Mouse (Mus musculus): ENCODE measurements around the gene Crlf2. TPM values are rescaled to one million over a fixed set of nuclear protein-coding genes. Genes with fewer than 3 reads are reported as not detected.

The Crlf2 gene
- polyA plus RNA-seq, 1 experiment from 2014 or later, result 9.3 TPM

- Histone ChIP-seq H3K4me2 (ENCODE audit: low read length) (no peak overlapping the region), H3K4me1 (ENCODE audit: control insufficient read depth, insufficient read depth, low read length) (no peaks in the 10 kb centered on the region), H3K27ac (replicated peaks; ENCODE audit: low read depth, low read length) (no peak overlapping the region), H3K9ac (replicated peaks; ENCODE audit: low read length) (no peak overlapping the region), H3K4me3 (replicated peaks; ENCODE audit: low read depth, low read length) (no peak overlapping the region), H3K27me3 (ENCODE audit: control insufficient read depth, insufficient read depth, low read length) (no peaks in the 10 kb centered on the region), H3K36me3 (ENCODE audit: control insufficient read depth, insufficient read depth, low read length) (0 out of 2 replicates have a peak, but pooled peaks cover 3% of the 10 kb centered on the region), H3K9me3 (ENCODE audit: control insufficient read depth, low read length) (peaks cover 61% of the 10 kb centered on the region)
- WGBS, result 86% methylated on average over 11 of the region's 13 CpGs
- ATAC-seq (ENCODE audit: low FRiP score, low TSS enrichment) (no peak), DNase-seq (no peak)
Measured at GRCm38 (mm10) chr5:109552116-109552515, 6.7 kb downstream of the Crlf2 start.

DNA sequence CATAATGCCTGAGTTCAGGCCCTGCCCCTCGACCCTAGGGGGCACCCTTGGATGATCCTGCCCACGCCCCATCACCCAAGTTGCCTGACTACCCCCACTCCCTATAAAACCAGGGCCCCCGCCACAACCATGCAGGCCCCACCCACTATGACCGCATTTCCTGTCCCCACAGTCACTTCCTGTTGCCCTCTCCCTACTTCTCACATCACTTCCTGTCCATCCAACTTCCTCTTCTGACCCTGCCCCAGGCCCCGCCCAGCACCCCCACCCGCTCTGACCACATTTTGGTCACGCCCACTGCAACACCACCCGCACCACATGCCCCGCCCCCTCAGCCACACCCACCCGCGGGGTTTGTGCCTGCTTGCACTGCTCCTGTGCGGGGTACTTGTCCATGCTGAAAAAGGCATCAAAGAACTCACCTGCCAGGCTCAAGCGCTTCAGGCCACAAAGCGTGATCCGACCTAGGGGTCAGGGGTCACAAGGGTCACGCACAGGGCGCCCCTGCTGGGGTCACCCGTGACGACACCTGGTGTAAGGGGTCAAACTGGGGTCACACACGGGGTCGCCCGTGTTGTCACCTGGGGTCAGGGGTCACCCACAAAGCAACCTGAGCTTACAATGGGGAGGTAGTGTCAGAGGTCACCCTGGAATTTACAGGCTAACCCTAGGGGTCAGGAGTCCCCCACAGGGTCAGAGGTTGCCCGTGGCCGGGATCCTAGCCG, 7.6 kb downstream of the Crlf2 start:
- no peak overlapping the region for H3K27ac ChIP-seq (replicated peaks; ENCODE audit: low read depth, low read length)
- H3K4me2 ChIP-seq (ENCODE audit: low read length), result no peak overlapping the region
- H3K4me1 ChIP-seq (ENCODE audit: control insufficient read depth, insufficient read depth, low read length), result no peaks in the 10 kb centered on the region
- no peak overlapping the region for H3K4me3 ChIP-seq (replicated peaks; ENCODE audit: low read depth, low read length)
- H3K36me3 ChIP-seq (ENCODE audit: control insufficient read depth, insufficient read depth, low read length), result 0 out of 2 replicates have a peak, but pooled peaks cover 3% of the 10 kb centered on the region
- no peak overlapping the region for H3K9ac ChIP-seq (replicated peaks; ENCODE audit: low read length)
- no peaks in the 10 kb centered on the region for H3K27me3 ChIP-seq (ENCODE audit: control insufficient read depth, insufficient read depth, low read length)
- no peak for ATAC-seq (ENCODE audit: low FRiP score, low TSS enrichment)
- peaks cover 57% of the 10 kb centered on the region for H3K9me3 ChIP-seq (ENCODE audit: control insufficient read depth, low read length)
- DNase-seq, result no peak
- 92% methylated on average over 25 of the region's 25 CpGs for WGBS

DNA sequence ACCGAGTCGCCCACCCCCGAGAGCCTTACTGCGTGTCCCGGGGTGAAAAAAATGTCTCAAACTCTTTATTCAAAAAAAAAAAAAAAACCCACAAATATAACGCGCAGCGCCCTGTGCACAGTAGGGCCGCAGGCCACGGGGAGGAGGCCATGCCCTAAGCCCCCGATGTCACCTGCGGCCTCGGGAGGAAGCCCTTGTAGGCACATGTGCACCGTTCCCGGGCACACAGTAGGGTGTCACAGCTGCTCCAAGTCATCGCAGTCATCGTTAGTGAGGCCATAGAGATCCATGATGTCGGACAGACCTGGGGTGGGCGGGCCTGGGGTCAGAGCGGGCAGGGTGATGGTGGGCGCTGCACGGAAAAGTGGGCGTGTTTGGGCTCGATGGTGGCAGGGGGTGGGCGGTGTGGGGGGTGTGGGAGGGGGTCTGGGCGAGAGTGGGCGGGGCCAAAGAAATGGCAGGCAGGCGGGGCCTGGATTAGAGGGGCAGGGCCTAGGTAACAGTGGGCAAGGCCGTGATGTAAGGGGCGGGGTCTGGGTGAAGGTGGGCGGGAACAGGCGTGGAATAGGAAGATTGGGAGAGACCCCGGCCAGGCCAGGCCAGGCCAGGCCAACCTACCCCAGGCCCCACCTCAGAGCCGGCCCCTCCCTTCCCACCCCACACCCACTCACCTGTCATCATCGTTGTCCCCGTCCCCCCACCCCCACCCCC, 8.4 kb downstream of the Crlf2 start:
- no peak overlapping the region for H3K9ac ChIP-seq (replicated peaks; ENCODE audit: low read length)
- no peaks in the 10 kb centered on the region for H3K27me3 ChIP-seq (ENCODE audit: control insufficient read depth, insufficient read depth, low read length)
- H3K9me3 ChIP-seq (ENCODE audit: control insufficient read depth, low read length), result peaks cover 54% of the 10 kb centered on the region
- 89% methylated on average over 36 of the region's 36 CpGs for WGBS
- DNase-seq (no peak), ATAC-seq (ENCODE audit: low FRiP score, low TSS enrichment) (no peak)
- no peak overlapping the region for H3K27ac ChIP-seq (replicated peaks; ENCODE audit: low read depth, low read length)
- H3K4me3 ChIP-seq (replicated peaks; ENCODE audit: low read depth, low read length), result no peak overlapping the region
- no peaks in the 10 kb centered on the region for H3K4me1 ChIP-seq (ENCODE audit: control insufficient read depth, insufficient read depth, low read length)
- 0 out of 2 replicates have a peak, but pooled peaks cover 3% of the 10 kb centered on the region for H3K36me3 ChIP-seq (ENCODE audit: control insufficient read depth, insufficient read depth, low read length)
- H3K4me2 ChIP-seq (ENCODE audit: low read length), result no peak overlapping the region

GRCm38 (mm10) chr5:109548712-109549111, 10.1 kb downstream of the Crlf2 start:
- H3K27me3 ChIP-seq (ENCODE audit: control insufficient read depth, insufficient read depth, low read length), result no peaks in the 10 kb centered on the region
- DNase-seq, result no peak
- H3K9ac ChIP-seq (replicated peaks; ENCODE audit: low read length), result no peak overlapping the region
- no peak overlapping the region for H3K4me3 ChIP-seq (replicated peaks; ENCODE audit: low read depth, low read length)
- H3K36me3 ChIP-seq (ENCODE audit: control insufficient read depth, insufficient read depth, low read length), result no peaks in the 10 kb centered on the region
- ATAC-seq (ENCODE audit: low FRiP score, low TSS enrichment), result no peak
- H3K4me1 ChIP-seq (ENCODE audit: control insufficient read depth, insufficient read depth, low read length), result no peaks in the 10 kb centered on the region
- H3K27ac ChIP-seq (replicated peaks; ENCODE audit: low read depth, low read length), result no peak overlapping the region
- WGBS, result 73% methylated on average over 9 of the region's 9 CpGs
- peaks cover 39% of the 10 kb centered on the region for H3K9me3 ChIP-seq (ENCODE audit: control insufficient read depth, low read length)
- H3K4me2 ChIP-seq (ENCODE audit: low read length), result no peak overlapping the region

DNA sequence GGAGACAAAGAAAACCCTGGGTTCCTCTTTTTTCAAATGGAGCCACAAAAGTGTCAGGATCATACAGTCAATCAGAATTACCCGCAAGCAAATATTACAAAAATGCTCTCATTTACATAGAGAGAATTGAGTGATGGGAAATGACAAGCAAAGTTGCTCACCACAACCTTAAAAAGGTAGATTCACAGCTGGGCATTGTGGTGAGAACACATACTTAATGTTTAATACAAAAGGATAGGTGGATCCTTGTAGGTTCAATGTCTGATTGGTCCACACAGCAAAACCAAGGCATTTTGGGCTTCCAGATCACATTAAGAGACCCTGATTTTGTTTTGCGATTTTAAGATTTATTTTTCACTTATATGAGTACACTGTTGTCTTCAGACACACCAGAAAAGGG, 11.7 kb downstream of the Crlf2 start:
- H3K4me1 ChIP-seq (ENCODE audit: control insufficient read depth, insufficient read depth, low read length), result no peaks in the 10 kb centered on the region
- peaks cover 26% of the 10 kb centered on the region for H3K9me3 ChIP-seq (ENCODE audit: control insufficient read depth, low read length)
- no peaks in the 10 kb centered on the region for H3K27me3 ChIP-seq (ENCODE audit: control insufficient read depth, insufficient read depth, low read length)
- ATAC-seq (ENCODE audit: low FRiP score, low TSS enrichment) (no peak), DNase-seq (no peak)
- 74% methylated on average over 2 of the region's 2 CpGs for WGBS
- no peaks in the 10 kb centered on the region for H3K36me3 ChIP-seq (ENCODE audit: control insufficient read depth, insufficient read depth, low read length)
- H3K4me2 ChIP-seq (ENCODE audit: low read length), result no peak overlapping the region
- H3K4me3 ChIP-seq (replicated peaks; ENCODE audit: low read depth, low read length), result no peak overlapping the region
- no peak overlapping the region for H3K9ac ChIP-seq (replicated peaks; ENCODE audit: low read length)
- H3K27ac ChIP-seq (replicated peaks; ENCODE audit: low read depth, low read length), result no peak overlapping the region

- Histone ChIP-seq H3K9me3 (ENCODE audit: control insufficient read depth, low read length) (peaks cover 19% of the 10 kb centered on the region), H3K9ac (replicated peaks; ENCODE audit: low read length) (no peak overlapping the region), H3K4me3 (replicated peaks; ENCODE audit: low read depth, low read length) (no peak overlapping the region), H3K27ac (replicated peaks; ENCODE audit: low read depth, low read length) (no peak overlapping the region), H3K27me3 (ENCODE audit: control insufficient read depth, insufficient read depth, low read length) (no peaks in the 10 kb centered on the region), H3K4me2 (ENCODE audit: low read length) (no peak overlapping the region), H3K36me3 (ENCODE audit: control insufficient read depth, insufficient read depth, low read length) (no peaks in the 10 kb centered on the region), H3K4me1 (ENCODE audit: control insufficient read depth, insufficient read depth, low read length) (no peaks in the 10 kb centered on the region)
- DNase-seq (no peak), ATAC-seq (ENCODE audit: low FRiP score, low TSS enrichment) (no peak)
Measured at GRCm38 (mm10) chr5:109509679-109510078, 49.1 kb downstream of the Crlf2 start.

DNA sequence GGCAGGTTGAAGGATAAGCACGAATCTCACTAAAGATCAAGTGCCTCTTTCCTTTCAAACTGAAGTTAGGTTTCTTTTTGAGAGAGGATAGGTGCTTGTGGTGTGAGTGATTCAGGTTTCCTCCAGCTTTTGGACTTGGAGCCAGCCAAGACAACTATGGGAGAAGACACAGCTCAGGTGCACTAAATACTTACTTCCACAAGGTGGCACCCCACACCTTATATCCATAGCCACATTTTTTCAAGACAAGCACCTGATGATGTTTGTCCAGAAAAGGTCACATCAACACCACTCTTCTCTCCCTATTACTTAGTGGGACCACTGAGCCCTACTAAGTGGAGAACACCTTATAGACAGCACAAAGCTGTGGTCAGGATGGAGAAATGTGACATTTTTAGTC, 52.1 kb downstream of the Crlf2 start:
- Histone ChIP-seq H3K27ac (replicated peaks; ENCODE audit: low read depth, low read length) (no peak overlapping the region), H3K27me3 (ENCODE audit: control insufficient read depth, insufficient read depth, low read length) (no peaks in the 10 kb centered on the region), H3K4me1 (ENCODE audit: control insufficient read depth, insufficient read depth, low read length) (no peaks in the 10 kb centered on the region), H3K9ac (replicated peaks; ENCODE audit: low read length) (no peak overlapping the region), H3K4me2 (ENCODE audit: low read length) (no peak overlapping the region), H3K4me3 (replicated peaks; ENCODE audit: low read depth, low read length) (no peak overlapping the region), H3K9me3 (ENCODE audit: control insufficient read depth, low read length) (peaks cover 16% of the 10 kb centered on the region), H3K36me3 (ENCODE audit: control insufficient read depth, insufficient read depth, low read length) (no peaks in the 10 kb centered on the region)
- DNase-seq (peak; percentile 41), ATAC-seq (ENCODE audit: low FRiP score, low TSS enrichment) (no peak)
- WGBS, result 13% methylated on average over 1 of the region's 1 CpGs

Measured in midbrain, embryonic 14.5 days (tissue).